Mouse (Mus musculus): ENCODE measurements at regions not wholly inside any gene's neighbourhood (a gene's known extent, or its start where the extent isn't known, plus 50 kb on each side); places are given as distances from the start of the nearest gene placed in this dataset.

DNA sequence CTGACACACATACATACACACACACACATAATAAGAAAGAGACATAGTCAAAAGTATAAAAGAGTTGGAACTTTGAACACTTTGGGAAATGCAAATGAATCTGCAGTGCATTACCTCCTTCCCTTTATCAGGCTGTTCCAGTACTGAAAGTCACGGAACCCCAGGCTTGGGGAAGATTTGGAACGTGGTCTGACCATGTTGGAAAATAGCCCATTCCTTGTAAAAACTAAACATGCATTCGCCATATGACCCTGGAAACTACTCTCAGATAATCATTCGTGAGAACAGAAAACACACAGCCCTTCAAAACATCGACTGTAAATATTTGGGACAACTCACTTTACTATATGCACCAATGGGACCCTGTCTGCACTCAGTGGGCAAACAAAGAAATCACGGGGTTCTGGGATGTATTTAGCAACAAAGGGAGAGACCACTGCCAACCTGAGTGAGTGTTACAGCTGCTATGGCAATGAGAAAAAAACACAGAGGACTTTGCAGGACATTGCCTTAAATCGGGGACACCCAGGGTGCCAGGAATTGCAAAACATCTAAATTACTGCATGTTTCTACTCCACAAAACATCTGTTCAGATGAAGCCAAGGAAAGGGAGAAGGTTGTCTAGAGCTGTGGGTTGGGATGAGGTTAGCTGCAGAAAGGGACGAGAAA, 238.3 kb downstream of the Abcc12 start:
- H3K4me3 ChIP-seq (ENCODE audit: low read depth, low read length), result no peak overlapping the region
- no peaks in the 10 kb centered on the region for H3K27me3 ChIP-seq (ENCODE audit: control insufficient read depth, insufficient read depth, low read depth, low read length)
- ATAC-seq (ENCODE audit: low read depth), result no peak
- no peaks in the 10 kb centered on the region for H3K4me1 ChIP-seq (ENCODE audit: control insufficient read depth, low read depth, low read length)
- H3K36me3 ChIP-seq (ENCODE audit: control insufficient read depth, insufficient read depth), result no peaks in the 10 kb centered on the region
- no peak overlapping the region for H3K27ac ChIP-seq (ENCODE audit: low read length)
- WGBS (ENCODE audit: insufficient replicate concordance), result 48% methylated on average over 8 of the region's 8 CpGs
- H3K9me3 ChIP-seq (replicated peaks; ENCODE audit: control insufficient read depth, low read length), result no peaks in the 10 kb centered on the region
- H3K4me2 ChIP-seq (ENCODE audit: low read depth, low read length), result no peak overlapping the region
- no peak overlapping the region for H3K9ac ChIP-seq (ENCODE audit: low read depth, low read length)

DNA sequence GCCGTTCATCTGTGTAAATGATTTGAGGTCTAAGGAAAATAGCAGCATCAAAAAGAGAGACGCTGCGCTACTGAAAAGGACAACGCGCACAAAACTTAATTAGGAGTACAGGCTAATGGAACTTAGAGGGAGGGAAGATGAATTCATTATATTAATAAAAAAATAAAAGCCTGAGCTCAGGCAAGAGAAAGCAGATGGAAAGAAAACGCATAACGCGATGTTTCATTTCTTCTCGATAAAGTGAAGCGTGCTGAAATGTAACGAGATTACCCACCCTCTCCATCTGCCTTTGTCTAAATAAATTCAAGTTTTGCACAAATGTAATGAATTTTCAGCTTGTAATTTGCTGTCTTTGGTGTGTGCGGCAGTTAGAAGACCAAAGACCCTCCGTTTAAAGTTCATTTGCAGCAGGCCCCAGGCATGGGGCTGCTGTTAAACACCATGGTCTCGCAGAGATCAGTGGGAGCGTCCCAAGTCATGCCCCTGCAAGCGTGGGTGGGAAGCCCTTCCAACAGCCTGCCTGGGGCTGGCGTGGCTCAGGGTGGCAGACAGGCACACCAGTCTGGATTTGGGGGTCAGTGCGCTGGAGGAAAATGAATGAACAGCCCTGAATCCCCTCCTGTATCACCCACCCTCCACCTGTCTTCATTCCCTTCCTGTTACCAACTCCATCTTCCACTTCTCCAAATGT, 241.8 kb downstream of the Abcc12 start:
- WGBS (ENCODE audit: insufficient replicate concordance), result 74% methylated on average over 18 of the region's 18 CpGs
- no peak for ATAC-seq (ENCODE audit: low read depth)

DNA sequence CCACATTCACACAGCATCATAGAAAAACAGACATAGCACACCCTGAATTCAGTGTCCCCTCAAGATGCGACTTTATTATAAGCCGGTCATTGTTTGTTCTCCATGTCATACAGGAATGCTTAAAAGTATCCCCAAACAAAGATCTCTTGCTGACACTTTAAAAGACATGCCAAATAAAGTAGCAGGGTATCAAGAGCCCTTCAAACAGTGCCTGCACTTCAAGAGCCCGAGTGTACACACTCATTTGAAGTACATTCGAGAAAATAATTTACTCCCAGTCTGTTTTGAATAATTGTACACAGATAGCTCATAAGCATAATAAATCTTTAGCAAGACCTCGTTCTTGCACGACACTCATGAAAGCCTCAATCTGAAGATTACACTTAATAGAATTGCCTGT, 249.1 kb downstream of the Abcc12 start:
- no peak for ATAC-seq (ENCODE audit: low read depth)
- H3K9me3 ChIP-seq (replicated peaks; ENCODE audit: control insufficient read depth, low read length), result no peaks in the 10 kb centered on the region
- H3K36me3 ChIP-seq (ENCODE audit: control insufficient read depth, insufficient read depth), result no peaks in the 10 kb centered on the region
- no peak overlapping the region for H3K9ac ChIP-seq (ENCODE audit: low read depth, low read length)
- no peaks in the 10 kb centered on the region for H3K4me1 ChIP-seq (ENCODE audit: control insufficient read depth, low read depth, low read length)
- no peak overlapping the region for H3K4me2 ChIP-seq (ENCODE audit: low read depth, low read length)
- 66% methylated on average over 6 of the region's 6 CpGs for WGBS (ENCODE audit: insufficient replicate concordance)
- no peaks in the 10 kb centered on the region for H3K27me3 ChIP-seq (ENCODE audit: control insufficient read depth, insufficient read depth, low read depth, low read length)
- no peak overlapping the region for H3K27ac ChIP-seq (ENCODE audit: low read length)
- H3K4me3 ChIP-seq (ENCODE audit: low read depth, low read length), result no peak overlapping the region

More for the DNA sequence above, 241.8 kb downstream of the Abcc12 start:
- H3K27ac ChIP-seq (ENCODE audit: low read length), result no peak overlapping the region
- no peak overlapping the region for H3K4me2 ChIP-seq (ENCODE audit: low read depth, low read length)
- H3K4me3 ChIP-seq (ENCODE audit: low read depth, low read length), result no peak overlapping the region
- H3K36me3 ChIP-seq (ENCODE audit: control insufficient read depth, insufficient read depth), result no peaks in the 10 kb centered on the region
- H3K27me3 ChIP-seq (ENCODE audit: control insufficient read depth, insufficient read depth, low read depth, low read length), result no peaks in the 10 kb centered on the region
- H3K9ac ChIP-seq (ENCODE audit: low read depth, low read length), result no peak overlapping the region
- H3K4me1 ChIP-seq (ENCODE audit: control insufficient read depth, low read depth, low read length), result no peaks in the 10 kb centered on the region
- no peaks in the 10 kb centered on the region for H3K9me3 ChIP-seq (replicated peaks; ENCODE audit: control insufficient read depth, low read length)

DNA sequence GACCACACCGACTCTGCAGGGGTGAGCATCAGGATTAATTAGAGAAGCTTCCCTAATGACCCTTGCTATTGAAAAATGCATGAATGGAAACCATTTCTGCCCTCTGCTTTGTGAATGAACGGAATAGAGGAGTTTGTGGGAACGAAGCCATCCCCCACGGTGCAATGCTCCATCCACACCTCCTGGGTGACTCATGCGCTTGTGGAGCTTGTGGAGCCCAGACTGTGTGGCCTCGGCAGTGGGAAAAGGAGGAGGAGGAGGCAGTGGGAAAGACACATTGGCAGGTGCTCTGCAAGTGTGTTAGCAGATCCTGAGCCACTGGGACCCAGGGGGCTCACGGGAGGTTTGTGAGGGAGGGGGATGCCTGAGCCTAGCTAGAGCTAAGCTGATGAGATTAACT, 251.9 kb downstream of the Abcc12 start:
- no peaks in the 10 kb centered on the region for H3K4me1 ChIP-seq (ENCODE audit: control insufficient read depth, low read depth, low read length)

DNA sequence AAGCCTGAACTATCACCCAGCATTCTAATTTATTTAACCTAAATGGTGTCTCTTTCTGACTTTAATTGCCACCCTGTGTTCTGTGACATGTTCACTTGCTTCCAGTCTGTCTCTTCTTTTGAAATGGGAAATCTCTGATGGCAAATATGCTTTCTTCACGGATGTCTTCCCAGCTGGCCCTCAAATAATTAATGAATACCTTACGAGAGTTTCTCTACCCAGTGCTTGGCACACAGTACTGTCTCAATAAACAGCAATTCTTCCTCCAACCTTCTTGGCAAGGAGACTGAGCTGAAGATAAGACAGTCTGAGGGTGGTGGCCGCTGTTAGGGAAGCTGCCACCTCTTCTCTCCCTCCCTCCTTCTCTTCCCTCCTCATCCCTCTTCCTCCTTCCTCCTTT, 252.5 kb downstream of the Abcc12 start:
- Histone ChIP-seq H3K4me3 (ENCODE audit: low read depth, low read length) (no peak overlapping the region), H3K36me3 (ENCODE audit: control insufficient read depth, insufficient read depth) (no peaks in the 10 kb centered on the region), H3K4me2 (ENCODE audit: low read depth, low read length) (no peak overlapping the region), H3K9ac (ENCODE audit: low read depth, low read length) (no peak overlapping the region), H3K27me3 (ENCODE audit: control insufficient read depth, insufficient read depth, low read depth, low read length) (no peaks in the 10 kb centered on the region), H3K27ac (ENCODE audit: low read length) (no peak overlapping the region), H3K9me3 (replicated peaks; ENCODE audit: control insufficient read depth, low read length) (no peaks in the 10 kb centered on the region), H3K4me1 (ENCODE audit: control insufficient read depth, low read depth, low read length) (no peaks in the 10 kb centered on the region)
- ATAC-seq (ENCODE audit: low read depth), result no peak
- 60% methylated on average over 3 of the region's 3 CpGs for WGBS (ENCODE audit: insufficient replicate concordance)

More for the DNA sequence above, 251.9 kb downstream of the Abcc12 start:
- no peak overlapping the region for H3K9ac ChIP-seq (ENCODE audit: low read depth, low read length)
- no peaks in the 10 kb centered on the region for H3K27me3 ChIP-seq (ENCODE audit: control insufficient read depth, insufficient read depth, low read depth, low read length)
- no peak overlapping the region for H3K4me2 ChIP-seq (ENCODE audit: low read depth, low read length)
- no peak overlapping the region for H3K4me3 ChIP-seq (ENCODE audit: low read depth, low read length)
- 52% methylated on average over 7 of the region's 7 CpGs for WGBS (ENCODE audit: insufficient replicate concordance)
- no peak for ATAC-seq (ENCODE audit: low read depth)
- H3K27ac ChIP-seq (ENCODE audit: low read length), result no peak overlapping the region
- no peaks in the 10 kb centered on the region for H3K36me3 ChIP-seq (ENCODE audit: control insufficient read depth, insufficient read depth)
- H3K9me3 ChIP-seq (replicated peaks; ENCODE audit: control insufficient read depth, low read length), result no peaks in the 10 kb centered on the region

DNA sequence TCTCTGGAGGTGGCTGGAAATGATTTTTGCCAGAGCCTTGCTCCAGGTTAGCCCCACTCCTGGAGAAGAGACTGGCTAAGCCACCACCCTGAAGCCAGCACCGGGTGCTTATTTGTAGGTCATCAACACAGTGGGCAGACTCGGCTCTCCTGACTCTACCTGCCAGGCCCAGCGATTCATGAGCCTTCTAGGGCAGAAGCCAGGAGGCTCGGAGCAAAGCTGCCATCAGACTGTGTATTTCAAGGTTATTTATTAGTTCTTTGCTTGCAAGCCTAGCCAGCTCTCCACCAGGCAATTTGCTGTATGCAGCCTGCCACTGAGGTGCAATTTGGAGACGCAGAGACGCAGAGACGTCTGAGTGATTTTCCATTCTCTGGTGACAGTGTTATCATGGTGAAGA, 255.4 kb downstream of the Abcc12 start:
- H3K27me3 ChIP-seq (ENCODE audit: control insufficient read depth, insufficient read depth, low read depth, low read length), result no peaks in the 10 kb centered on the region
- H3K4me3 ChIP-seq (ENCODE audit: low read depth, low read length), result no peak overlapping the region
- no peak overlapping the region for H3K9ac ChIP-seq (ENCODE audit: low read depth, low read length)
- no peak overlapping the region for H3K4me2 ChIP-seq (ENCODE audit: low read depth, low read length)
- H3K9me3 ChIP-seq (replicated peaks; ENCODE audit: control insufficient read depth, low read length), result no peaks in the 10 kb centered on the region
- WGBS (ENCODE audit: insufficient replicate concordance), result 73% methylated on average over 7 of the region's 7 CpGs
- no peak overlapping the region for H3K27ac ChIP-seq (ENCODE audit: low read length)
- ATAC-seq (ENCODE audit: low read depth), result no peak
- H3K4me1 ChIP-seq (ENCODE audit: control insufficient read depth, low read depth, low read length), result no peaks in the 10 kb centered on the region
- no peaks in the 10 kb centered on the region for H3K36me3 ChIP-seq (ENCODE audit: control insufficient read depth, insufficient read depth)

DNA sequence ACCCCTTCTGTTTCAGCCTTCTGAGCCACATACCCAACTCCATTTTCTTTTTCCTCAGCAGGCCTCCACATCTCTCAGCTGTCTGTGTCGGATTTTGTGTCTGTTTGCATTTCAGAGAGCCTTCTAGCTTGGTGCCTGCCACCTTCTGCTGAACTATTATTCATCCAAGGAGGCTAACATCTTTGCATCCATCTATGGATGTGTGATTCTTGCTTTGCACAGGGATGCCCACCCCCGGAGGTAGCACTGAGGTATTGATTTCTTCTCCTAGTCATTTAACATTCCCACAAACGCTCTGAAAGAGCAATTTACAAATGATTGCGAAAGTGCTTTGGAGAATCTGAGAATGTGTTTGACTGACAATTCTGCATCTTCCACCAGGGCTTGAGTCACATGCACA, 255.9 kb downstream of the Abcc12 start:
- Histone ChIP-seq H3K4me1 (ENCODE audit: control insufficient read depth, low read depth, low read length) (no peaks in the 10 kb centered on the region), H3K27ac (ENCODE audit: low read length) (no peak overlapping the region), H3K4me3 (ENCODE audit: low read depth, low read length) (no peak overlapping the region), H3K9me3 (replicated peaks; ENCODE audit: control insufficient read depth, low read length) (no peaks in the 10 kb centered on the region), H3K9ac (ENCODE audit: low read depth, low read length) (no peak overlapping the region), H3K36me3 (ENCODE audit: control insufficient read depth, insufficient read depth) (no peaks in the 10 kb centered on the region), H3K27me3 (ENCODE audit: control insufficient read depth, insufficient read depth, low read depth, low read length) (no peaks in the 10 kb centered on the region), H3K4me2 (ENCODE audit: low read depth, low read length) (no peak overlapping the region)
- WGBS (ENCODE audit: insufficient replicate concordance), result 47% methylated on average over 4 of the region's 4 CpGs
- ATAC-seq (ENCODE audit: low read depth), result no peak

DNA sequence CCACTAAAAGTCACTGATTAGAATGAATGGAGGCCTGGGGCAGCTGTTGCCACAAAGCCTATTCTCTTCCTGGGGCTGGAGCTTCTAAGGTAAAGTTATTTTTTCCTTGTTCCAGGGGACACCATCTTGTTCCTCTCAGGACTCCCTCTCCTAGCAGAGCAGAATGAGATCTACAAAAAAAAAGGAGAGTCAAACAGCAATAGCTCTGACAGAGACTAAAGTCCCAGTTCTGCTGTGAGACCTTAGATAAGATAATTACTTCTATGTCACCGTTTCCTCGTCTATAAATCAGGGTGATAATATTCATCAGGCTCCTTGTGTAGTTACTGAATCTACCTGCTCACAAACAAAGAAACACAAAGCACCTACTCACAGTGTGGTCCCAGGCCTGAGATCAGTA, 256.7 kb downstream of the Abcc12 start:
- no peak for ATAC-seq (ENCODE audit: low read depth)
- H3K27ac ChIP-seq (ENCODE audit: low read length), result no peak overlapping the region
- no peak overlapping the region for H3K4me3 ChIP-seq (ENCODE audit: low read depth, low read length)
- no peaks in the 10 kb centered on the region for H3K4me1 ChIP-seq (ENCODE audit: control insufficient read depth, low read depth, low read length)
- H3K9me3 ChIP-seq (replicated peaks; ENCODE audit: control insufficient read depth, low read length), result no peaks in the 10 kb centered on the region
- H3K9ac ChIP-seq (ENCODE audit: low read depth, low read length), result no peak overlapping the region
- H3K27me3 ChIP-seq (ENCODE audit: control insufficient read depth, insufficient read depth, low read depth, low read length), result no peaks in the 10 kb centered on the region
- H3K4me2 ChIP-seq (ENCODE audit: low read depth, low read length), result no peak overlapping the region
- H3K36me3 ChIP-seq (ENCODE audit: control insufficient read depth, insufficient read depth), result no peaks in the 10 kb centered on the region
- 25% methylated on average over 2 of the region's 2 CpGs for WGBS (ENCODE audit: insufficient replicate concordance)

DNA sequence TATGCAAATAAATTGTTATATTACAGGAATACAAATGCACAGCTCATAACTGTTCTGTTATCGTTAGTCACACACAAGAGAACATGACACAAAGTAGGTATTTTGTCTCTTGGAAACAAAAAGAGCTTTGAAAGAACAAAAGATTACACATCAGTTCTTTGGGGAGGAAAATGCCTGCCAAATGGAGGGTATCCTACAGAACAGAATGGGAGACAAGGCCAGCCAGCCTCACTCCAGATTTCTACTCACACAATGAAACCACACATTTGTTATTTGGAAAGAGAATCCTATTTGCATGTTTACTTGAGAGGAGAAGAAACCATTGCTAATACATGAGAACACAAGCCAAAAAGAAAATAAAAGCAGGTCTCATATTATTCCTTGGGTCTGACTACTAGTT, 258.0 kb downstream of the Abcc12 start:
- no peak overlapping the region for H3K4me2 ChIP-seq (ENCODE audit: low read depth, low read length)
- no peak overlapping the region for H3K27ac ChIP-seq (ENCODE audit: low read length)
- H3K27me3 ChIP-seq (ENCODE audit: control insufficient read depth, insufficient read depth, low read depth, low read length), result no peaks in the 10 kb centered on the region
- WGBS (ENCODE audit: insufficient replicate concordance), result 60% methylated on average over 1 of the region's 1 CpGs
- no peaks in the 10 kb centered on the region for H3K9me3 ChIP-seq (replicated peaks; ENCODE audit: control insufficient read depth, low read length)
- H3K36me3 ChIP-seq (ENCODE audit: control insufficient read depth, insufficient read depth), result no peaks in the 10 kb centered on the region
- no peaks in the 10 kb centered on the region for H3K4me1 ChIP-seq (ENCODE audit: control insufficient read depth, low read depth, low read length)
- no peak overlapping the region for H3K4me3 ChIP-seq (ENCODE audit: low read depth, low read length)
- no peak overlapping the region for H3K9ac ChIP-seq (ENCODE audit: low read depth, low read length)
- ATAC-seq (ENCODE audit: low read depth), result no peak

All from liver, embryonic 16.5 days (tissue).